Mouse (Mus musculus) retina, embryonic 14.5 days (tissue): ENCODE results near the gene Esr2.
"Not testable (repeated sequence)": the region's sequence is repeated elsewhere in the genome, so short reads cannot be mapped to it uniquely, and the experiment has no call there.

Experiments used
- DNase-seq: peaks from one replicate; pipeline ENCODE4 v3.0.0-alpha.2; 2015; ENCODE audit warnings: low spot score

Esr2 gene

GRCm38 (mm10) chr12:76152389-76152788 lies 24.7 kb downstream of the Esr2 start:
- peak; percentile 47 for DNase-seq

DNA sequence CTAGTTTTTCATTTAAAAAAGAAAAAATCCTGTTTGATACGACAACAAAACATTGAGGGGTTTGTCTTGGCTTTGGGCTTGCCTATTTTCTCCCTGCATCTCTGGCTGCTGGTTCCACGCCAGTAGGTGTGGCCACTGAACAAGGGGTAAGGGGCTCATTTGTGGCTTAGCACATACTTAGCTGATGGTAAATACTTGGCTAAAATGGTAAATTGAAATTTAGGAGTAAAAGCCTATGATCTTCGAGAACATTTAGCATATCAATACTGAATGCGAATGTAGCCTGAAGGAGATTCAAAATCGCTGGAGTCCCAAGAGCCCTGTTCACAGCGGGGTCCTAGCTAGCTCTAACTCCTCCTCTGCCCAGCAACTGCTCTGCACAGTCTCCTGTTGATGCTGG lies 40.4 kb downstream of the Esr2 start:
- DNase-seq = no peak

- DNase-seq = not testable (repeated sequence)
Observed at GRCm38 (mm10) chr12:76133081-76133480, 44.0 kb downstream of the Esr2 start.

DNA sequence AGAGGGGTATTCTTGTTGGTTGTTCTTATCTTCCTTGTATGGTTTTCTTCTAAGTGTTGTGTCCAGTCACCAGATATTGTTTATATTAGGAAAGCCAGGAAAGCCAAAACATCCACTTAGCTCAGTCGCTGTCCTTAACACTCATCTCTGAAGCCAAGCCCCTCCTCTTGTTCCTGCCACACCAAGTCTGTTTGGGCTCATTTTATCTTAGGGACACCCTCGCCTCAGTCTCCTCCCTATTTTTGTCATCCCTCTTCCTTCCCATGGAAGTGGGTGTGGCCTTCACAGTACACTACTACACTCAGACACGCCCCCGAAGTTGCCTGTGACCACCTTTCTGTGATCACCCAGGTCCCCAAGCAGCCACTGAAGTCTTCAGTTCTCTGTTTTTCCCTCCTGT lies 44.5 kb downstream of the Esr2 start:
- DNase-seq = no peak

DNA sequence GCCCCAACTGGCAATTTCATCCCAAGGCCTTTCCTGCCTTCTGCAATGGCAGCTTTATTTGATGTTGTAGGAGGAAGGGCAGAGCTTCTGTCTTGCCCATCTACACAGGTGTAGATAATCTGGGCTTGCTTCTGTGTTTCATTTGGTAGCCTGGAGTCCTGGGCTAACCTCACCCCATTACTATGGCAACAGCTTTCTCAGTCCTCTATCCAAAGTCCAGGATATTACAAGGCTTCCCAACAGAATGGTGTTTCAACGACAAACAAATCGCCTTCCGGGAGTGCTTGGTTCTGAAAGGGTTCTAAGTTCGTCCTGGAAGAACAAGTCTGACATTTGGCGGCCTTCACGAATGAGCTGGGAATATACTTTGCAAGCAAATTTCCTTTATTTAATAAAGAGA lies 46.2 kb downstream of the Esr2 start:
- no peak for DNase-seq

- DNase-seq = peak; percentile 70
Observed at GRCm38 (mm10) chr12:76130281-76130680, 46.8 kb downstream of the Esr2 start.

- DNase-seq = no peak
Observed at GRCm38 (mm10) chr12:76128831-76129230, 48.2 kb downstream of the Esr2 start.

- DNase-seq = no peak
Observed at GRCm38 (mm10) chr12:76128306-76128705, 48.8 kb downstream of the Esr2 start.

DNA sequence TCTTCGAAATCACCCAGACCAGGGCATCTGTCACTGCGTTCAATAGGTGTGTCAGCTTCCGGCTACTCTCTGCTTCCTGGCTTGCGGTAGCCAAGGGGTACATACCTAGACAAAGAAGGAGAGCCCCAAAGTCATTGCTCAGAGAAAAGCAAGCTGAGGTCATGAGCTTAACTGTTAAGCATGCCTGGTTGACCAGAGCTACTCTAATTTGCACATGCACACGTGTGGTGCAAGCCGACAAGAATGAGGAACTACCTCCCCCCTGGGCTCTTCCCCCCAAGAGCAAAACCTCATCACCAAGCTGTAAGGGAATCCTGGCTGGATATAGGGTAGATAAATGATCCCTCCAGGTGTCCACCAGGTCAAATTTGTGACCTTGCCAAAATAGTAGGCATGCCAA lies 53.8 kb downstream of the Esr2 start:
- DNase-seq = no peak

DNA sequence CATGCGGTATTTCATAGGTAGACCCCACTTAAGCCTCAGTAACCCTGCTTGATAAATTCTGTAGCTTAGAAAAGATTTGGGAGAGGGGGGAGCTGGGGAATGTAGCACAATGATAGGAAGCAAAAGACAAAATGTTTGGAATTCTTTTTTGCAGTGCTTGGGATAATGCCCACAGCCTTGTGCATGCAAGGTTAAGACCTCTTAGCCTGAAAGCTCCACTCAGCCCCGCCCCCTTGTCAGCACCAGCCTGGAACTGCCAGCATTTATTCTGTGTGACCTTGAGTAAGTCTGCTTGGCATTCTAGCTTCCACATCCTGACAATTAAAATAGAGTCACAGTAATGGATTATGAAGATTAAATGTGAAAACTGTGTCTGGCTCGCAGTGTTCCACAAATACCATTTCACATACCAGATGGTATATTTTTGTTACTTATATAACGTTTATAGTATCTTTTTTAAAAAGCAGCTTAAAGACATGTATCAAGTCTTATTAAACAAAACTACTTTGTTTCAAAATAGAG lies 59.4 kb downstream of the Esr2 start:
- DNase-seq = no peak

- no peak for DNase-seq
Observed at GRCm38 (mm10) chr12:76116577-76116976, 60.5 kb downstream of the Esr2 start.

- no peak for DNase-seq
Observed at GRCm38 (mm10) chr12:76111046-76111445, 66.0 kb downstream of the Esr2 start.

GRCm38 (mm10) chr12:76109646-76110405 lies 67.2 kb downstream of the Esr2 start:
- no peak for DNase-seq

- DNase-seq = no peak
Observed at GRCm38 (mm10) chr12:76104596-76105351, 72.3 kb downstream of the Esr2 start.

DNA sequence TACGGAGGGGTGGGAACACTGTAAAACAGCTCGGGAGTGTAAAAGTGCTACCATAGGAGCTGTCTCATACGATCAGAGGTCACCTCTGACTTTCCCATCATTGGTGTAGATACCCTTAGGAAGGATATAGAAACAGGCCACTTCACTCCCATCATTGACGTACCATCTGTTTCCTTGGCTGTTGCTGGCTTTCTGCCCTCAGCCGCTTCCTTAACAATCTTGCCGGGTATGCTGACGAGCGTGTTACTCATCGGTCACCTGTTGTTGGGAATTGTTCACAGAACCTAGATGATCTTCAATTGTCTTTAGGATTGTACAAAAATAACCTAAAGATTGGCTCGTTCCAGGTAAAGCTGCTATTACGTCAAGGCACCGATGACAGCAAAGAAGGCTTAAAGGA lies 74.4 kb downstream of the Esr2 start:
- no peak for DNase-seq

DNA sequence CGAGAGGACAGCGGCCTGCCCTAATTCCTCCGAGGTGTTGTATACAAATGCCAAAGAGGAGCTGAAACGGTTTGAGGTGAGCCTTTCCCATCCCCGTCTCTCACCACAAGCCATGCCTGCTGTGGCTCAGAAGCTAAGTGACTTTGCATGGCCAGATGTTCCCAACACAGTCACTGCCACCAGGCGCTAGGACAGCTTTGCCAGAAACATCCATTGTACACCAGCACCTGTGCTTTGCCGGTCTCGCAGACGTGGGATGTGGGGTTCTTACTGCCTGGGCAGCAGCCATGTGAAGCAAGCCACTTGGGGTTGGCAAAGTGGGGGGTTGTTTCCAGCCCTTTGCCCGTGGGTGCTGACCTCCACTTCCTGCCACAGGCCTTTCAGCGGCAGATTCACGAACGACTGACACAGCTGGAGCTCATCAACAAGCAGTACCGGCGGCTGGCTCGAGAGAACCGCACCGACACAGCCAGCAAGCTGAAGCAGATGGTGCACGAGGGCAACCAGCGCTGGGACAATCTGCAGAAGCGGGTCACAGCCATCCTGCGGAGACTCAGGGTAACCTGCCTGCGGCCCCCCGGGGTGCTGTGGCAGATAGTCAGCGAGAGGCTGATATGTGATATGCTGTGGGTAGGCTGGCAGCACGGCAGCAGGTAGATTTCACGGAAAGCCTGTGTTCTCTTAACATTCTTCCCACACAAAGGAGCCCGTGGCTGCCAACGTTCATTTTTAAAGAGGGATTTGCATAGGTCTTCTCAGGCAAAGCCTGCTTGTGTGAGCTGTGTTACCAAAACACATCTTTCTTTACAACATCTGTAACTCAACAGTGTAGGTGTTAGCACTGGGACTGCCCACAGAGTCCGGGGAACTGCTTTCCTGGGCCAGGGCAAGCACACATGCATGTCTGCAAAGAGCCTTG lies 81.7 kb downstream of the Esr2 start:
- DNase-seq = peak; percentile 11

DNA sequence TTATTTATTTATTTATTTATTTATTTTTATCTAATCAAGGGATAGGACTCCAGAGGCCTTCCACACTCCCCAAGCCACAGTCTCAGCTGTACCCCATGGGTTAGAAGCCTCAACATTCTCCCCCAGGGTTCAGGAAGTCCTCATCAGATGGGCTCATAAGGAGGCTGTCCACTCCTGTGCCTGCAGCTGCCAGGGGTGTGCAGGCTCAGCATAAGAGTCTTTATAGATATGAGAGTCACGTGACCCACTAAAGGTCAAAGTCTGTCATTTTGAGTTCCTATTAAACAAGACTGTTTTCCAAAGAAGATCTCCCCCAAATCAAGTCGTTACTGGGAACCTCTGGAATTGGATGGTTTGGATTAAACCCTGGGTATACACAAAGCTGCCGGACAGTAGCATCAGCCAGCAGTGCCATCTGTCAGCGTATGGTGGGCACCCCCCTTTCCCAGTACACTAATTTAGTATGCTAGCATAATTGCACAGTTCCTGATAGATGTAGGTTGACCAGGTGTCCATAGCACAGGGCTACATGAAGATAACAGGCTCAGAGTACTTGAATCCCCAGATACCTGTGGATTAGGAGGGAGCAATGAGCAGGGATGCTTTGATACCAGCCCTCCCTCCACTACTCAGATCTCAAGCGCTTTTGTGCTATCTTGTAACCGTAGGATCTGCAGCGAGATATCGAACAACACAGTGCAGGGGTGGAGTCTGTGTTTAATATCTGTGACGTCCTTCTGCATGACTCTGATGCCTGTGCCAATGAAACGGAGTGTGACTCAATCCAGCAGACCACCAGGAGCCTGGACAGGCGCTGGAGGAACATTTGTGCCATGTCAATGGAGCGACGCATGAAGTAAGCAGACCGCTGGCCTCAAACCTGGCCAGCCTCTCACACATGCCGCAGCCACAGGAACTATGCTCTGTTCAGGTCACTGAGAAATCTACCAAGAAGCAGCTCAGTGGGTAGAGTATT lies 83.2 kb downstream of the Esr2 start:
- no peak for DNase-seq

- no peak for DNase-seq
Observed at GRCm38 (mm10) chr12:76092789-76093466, 84.1 kb downstream of the Esr2 start.

DNA sequence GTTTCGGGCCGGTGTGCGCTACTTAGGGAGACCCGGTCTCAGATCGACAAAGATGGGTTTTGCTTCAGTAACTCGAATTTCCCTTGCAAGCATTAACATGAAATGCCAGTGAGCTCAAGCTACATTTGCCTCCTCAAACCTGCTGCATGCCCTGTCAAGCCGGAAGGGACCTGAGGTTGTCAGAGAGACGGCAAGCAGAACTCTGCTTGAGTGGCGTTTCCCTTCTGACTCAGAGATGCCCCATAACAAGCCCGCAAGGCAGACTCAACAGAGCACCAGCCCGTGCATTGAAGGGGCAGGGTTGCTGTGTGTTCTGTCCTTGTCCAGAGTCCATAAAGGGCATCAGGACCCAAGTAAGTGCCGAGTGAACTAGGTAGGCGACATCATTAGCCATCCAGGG lies 90.0 kb downstream of the Esr2 start:
- DNase-seq = no peak
